Mouse (Mus musculus): ENCODE data around the gene Rcl1. TPM values are rescaled to one million over a fixed set of nuclear protein-coding genes. Genes with fewer than 3 reads are reported as not detected.

The Rcl1 gene
- polyA plus RNA-seq, 1 experiment from 2014 or later = 79.2 TPM

DNA sequence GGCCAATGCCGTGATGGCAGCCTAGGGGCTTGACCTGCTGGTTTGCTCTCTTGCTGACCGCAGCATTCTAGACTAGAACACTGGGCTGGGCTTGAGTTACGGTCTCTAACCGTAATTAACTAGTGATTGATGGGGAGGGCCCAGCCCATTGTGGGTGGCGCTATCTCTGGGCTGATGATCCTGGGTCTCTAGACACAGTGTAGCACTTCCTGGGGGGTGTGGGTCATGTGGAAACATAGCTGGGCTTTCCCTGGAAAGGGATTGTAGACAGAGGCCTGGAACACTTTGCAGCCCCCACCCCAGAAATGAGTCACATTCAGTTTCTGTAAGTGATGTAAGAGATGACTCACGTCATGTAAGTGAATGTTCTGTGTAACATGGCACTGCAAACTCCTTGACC is 48.9 kb downstream of the Rcl1 start:
- no peak overlapping the region for H3K4me2 ChIP-seq (ENCODE audit: low read depth, low read length)
- peaks cover 16% of the 10 kb centered on the region for H3K36me3 ChIP-seq (replicated peaks; ENCODE audit: insufficient read depth, low read length)
- TF ChIP-seq EP300 (IDR thresholded peaks at IDR 0.05; ENCODE audit: low read depth) (no peak), CTCF (IDR thresholded peaks at IDR 0.05; ENCODE audit: low read depth) (no peak)
- 63% methylated on average over 6 of the region's 6 CpGs for WGBS (ENCODE audit: insufficient replicate concordance)
- H3K4me1 ChIP-seq (ENCODE audit: insufficient read depth) = no peaks in the 10 kb centered on the region
- no peak overlapping the region for H3K4me3 ChIP-seq (ENCODE audit: low read depth, low read length)
- DNase-seq (no peak), ATAC-seq (peak; percentile 49)
- no peak overlapping the region for H3K9ac ChIP-seq (replicated peaks)
- H3K27me3 ChIP-seq (ENCODE audit: insufficient read depth, low read length) = no peaks in the 10 kb centered on the region
- H3K27ac ChIP-seq (ENCODE audit: low read depth) = no peak overlapping the region
- no peaks in the 10 kb centered on the region for H3K9me3 ChIP-seq (ENCODE audit: low read length)

DNA sequence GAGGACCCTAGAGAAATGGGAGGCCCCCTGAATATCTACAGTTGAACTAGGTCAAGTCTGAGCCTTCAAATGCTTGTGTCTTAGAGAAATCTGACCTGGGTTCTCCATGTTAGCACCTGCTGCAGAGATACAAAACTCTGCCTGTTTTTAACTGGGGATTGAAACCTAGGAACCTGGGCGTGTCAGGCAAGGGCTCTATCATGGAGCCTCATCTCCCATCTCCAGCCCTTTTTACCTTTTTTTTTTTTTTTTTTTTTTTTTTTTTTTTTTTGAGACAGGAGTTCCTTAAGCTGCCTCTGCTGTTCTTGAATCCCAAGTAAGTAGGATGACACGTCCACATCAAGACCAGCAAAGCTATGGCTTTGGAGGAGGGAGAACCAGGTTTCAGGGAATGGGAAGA is 50.3 kb downstream of the Rcl1 start:
- WGBS (ENCODE audit: insufficient replicate concordance) = 85% methylated on average over 2 of the region's 2 CpGs
- no peak overlapping the region for H3K4me2 ChIP-seq (ENCODE audit: low read depth, low read length)

GRCm38 (mm10) chr19:29155552-29155951 is 54.4 kb downstream of the Rcl1 start:
- H3K9me3 ChIP-seq (ENCODE audit: low read length) = no peaks in the 10 kb centered on the region
- DNase-seq = no peak
- WGBS (ENCODE audit: insufficient replicate concordance) = 79% methylated on average over 3 of the region's 3 CpGs
- H3K27me3 ChIP-seq (ENCODE audit: insufficient read depth, low read length) = no peaks in the 10 kb centered on the region
- no peaks in the 10 kb centered on the region for H3K36me3 ChIP-seq (replicated peaks; ENCODE audit: insufficient read depth, low read length)
- ATAC-seq = no peak
- H3K27ac ChIP-seq (ENCODE audit: low read depth) = no peak overlapping the region
- no peaks in the 10 kb centered on the region for H3K4me1 ChIP-seq (ENCODE audit: insufficient read depth)
- TF ChIP-seq EP300 (IDR thresholded peaks at IDR 0.05; ENCODE audit: low read depth) (no peak), CTCF (IDR thresholded peaks at IDR 0.05; ENCODE audit: low read depth) (no peak)
- H3K4me3 ChIP-seq (ENCODE audit: low read depth, low read length) = no peak overlapping the region
- H3K4me2 ChIP-seq (ENCODE audit: low read depth, low read length) = no peak overlapping the region
- H3K9ac ChIP-seq (replicated peaks) = no peak overlapping the region

More for the DNA sequence above, 50.3 kb downstream of the Rcl1 start:
- Histone ChIP-seq H3K4me1 (ENCODE audit: insufficient read depth) (no peaks in the 10 kb centered on the region), H3K36me3 (replicated peaks; ENCODE audit: insufficient read depth, low read length) (peaks cover 6% of the 10 kb centered on the region), H3K27me3 (ENCODE audit: insufficient read depth, low read length) (no peaks in the 10 kb centered on the region), H3K4me3 (ENCODE audit: low read depth, low read length) (no peak overlapping the region), H3K9ac (replicated peaks) (no peak overlapping the region), H3K27ac (ENCODE audit: low read depth) (no peak overlapping the region), H3K9me3 (ENCODE audit: low read length) (no peaks in the 10 kb centered on the region)
- ATAC-seq (no peak), DNase-seq (no peak)
- TF ChIP-seq EP300 (IDR thresholded peaks at IDR 0.05; ENCODE audit: low read depth) = no peak
- TF ChIP-seq CTCF (IDR thresholded peaks at IDR 0.05; ENCODE audit: low read depth) = no peak

DNA sequence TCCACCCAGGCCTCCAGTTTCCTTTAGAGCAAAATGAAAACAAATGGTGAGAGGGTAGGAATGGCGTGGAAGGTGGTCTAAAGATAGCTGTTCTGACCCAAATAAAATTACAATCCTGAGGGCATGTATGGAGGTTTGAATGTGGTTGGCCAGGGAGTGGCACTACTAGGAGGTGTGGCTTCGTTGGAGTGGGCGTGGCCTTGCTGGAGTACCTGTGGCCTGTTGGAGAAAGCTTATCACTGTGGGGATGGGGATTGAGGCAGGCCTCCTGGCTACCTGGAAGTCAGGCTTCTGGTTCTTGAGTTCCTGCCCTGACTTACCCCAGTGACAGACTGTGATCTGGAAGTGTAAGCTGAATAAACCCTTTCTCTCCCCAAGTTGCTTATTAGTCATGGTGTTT is 55.2 kb downstream of the Rcl1 start:
- no peak overlapping the region for H3K4me3 ChIP-seq (ENCODE audit: low read depth, low read length)
- no peaks in the 10 kb centered on the region for H3K9me3 ChIP-seq (ENCODE audit: low read length)
- TF ChIP-seq CTCF (IDR thresholded peaks at IDR 0.05; ENCODE audit: low read depth) (no peak), EP300 (IDR thresholded peaks at IDR 0.05; ENCODE audit: low read depth) (no peak)
- WGBS (ENCODE audit: insufficient replicate concordance) = 42% methylated on average over 3 of the region's 3 CpGs
- H3K4me2 ChIP-seq (ENCODE audit: low read depth, low read length) = no peak overlapping the region
- DNase-seq (no peak), ATAC-seq (no peak)
- H3K4me1 ChIP-seq (ENCODE audit: insufficient read depth) = no peaks in the 10 kb centered on the region
- H3K36me3 ChIP-seq (replicated peaks; ENCODE audit: insufficient read depth, low read length) = no peaks in the 10 kb centered on the region
- H3K27ac ChIP-seq (ENCODE audit: low read depth) = no peak overlapping the region
- no peaks in the 10 kb centered on the region for H3K27me3 ChIP-seq (ENCODE audit: insufficient read depth, low read length)
- H3K9ac ChIP-seq (replicated peaks) = no peak overlapping the region

DNA sequence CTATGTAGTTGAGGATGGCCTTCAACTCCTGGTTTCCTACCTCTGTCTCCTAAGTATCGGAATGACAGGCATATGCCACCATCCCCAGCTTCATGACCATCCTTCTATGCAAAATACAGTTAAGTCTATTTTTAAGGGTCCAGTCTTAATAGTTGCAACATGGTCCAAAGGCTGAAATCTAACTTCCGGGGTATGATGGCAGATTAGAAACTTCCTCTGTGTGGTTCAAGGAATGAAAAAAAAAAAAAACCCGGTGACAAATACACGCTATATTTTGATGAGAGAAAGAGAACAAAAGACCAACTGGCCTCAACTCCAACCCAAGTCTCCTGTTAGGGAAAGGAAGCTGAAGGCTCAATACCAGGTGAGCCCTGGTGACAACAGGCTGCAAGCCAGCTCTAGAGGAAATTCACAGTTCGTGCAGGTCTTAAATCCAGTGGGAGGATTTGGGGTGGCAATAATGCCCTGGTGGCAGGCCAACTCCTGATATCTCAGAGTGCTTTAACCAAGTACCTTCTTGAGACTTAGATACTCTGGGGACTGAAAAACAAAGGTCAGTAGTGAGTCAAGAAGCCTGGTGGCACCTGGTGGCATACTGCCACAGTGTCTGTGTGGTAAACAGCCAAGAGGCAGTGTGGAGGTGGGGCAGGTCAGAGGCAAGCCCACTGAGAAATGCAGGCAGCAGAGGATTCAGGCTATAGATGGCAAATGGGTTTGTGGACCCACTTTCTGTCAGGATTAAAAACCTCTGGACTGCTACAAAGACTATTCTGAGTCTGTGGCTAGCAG is 56.7 kb downstream of the Rcl1 start:
- no peaks in the 10 kb centered on the region for H3K4me1 ChIP-seq (ENCODE audit: insufficient read depth)
- ATAC-seq = no peak
- H3K4me2 ChIP-seq (ENCODE audit: low read depth, low read length) = no peak overlapping the region
- no peak overlapping the region for H3K4me3 ChIP-seq (ENCODE audit: low read depth, low read length)
- 60% methylated on average over 5 of the region's 5 CpGs for WGBS (ENCODE audit: insufficient replicate concordance)
- no peak for DNase-seq
- no peak overlapping the region for H3K27ac ChIP-seq (ENCODE audit: low read depth)
- no peak overlapping the region for H3K9ac ChIP-seq (replicated peaks)
- H3K27me3 ChIP-seq (ENCODE audit: insufficient read depth, low read length) = no peaks in the 10 kb centered on the region
- no peak for TF ChIP-seq EP300 (IDR thresholded peaks at IDR 0.05; ENCODE audit: low read depth)
- TF ChIP-seq CTCF (IDR thresholded peaks at IDR 0.05; ENCODE audit: low read depth) = no peak
- no peaks in the 10 kb centered on the region for H3K9me3 ChIP-seq (ENCODE audit: low read length)
- H3K36me3 ChIP-seq (replicated peaks; ENCODE audit: insufficient read depth, low read length) = no peaks in the 10 kb centered on the region

GRCm38 (mm10) chr19:29158486-29158885 is 57.3 kb downstream of the Rcl1 start:
- Histone ChIP-seq H3K27me3 (ENCODE audit: insufficient read depth, low read length) (no peaks in the 10 kb centered on the region), H3K9ac (replicated peaks) (no peak overlapping the region), H3K4me3 (ENCODE audit: low read depth, low read length) (no peak overlapping the region), H3K4me2 (ENCODE audit: low read depth, low read length) (no peak overlapping the region), H3K4me1 (ENCODE audit: insufficient read depth) (no peaks in the 10 kb centered on the region), H3K9me3 (ENCODE audit: low read length) (no peaks in the 10 kb centered on the region), H3K36me3 (replicated peaks; ENCODE audit: insufficient read depth, low read length) (no peaks in the 10 kb centered on the region), H3K27ac (ENCODE audit: low read depth) (no peak overlapping the region)
- 65% methylated on average over 3 of the region's 3 CpGs for WGBS (ENCODE audit: insufficient replicate concordance)
- no peak for TF ChIP-seq EP300 (IDR thresholded peaks at IDR 0.05; ENCODE audit: low read depth)
- ATAC-seq (no peak), DNase-seq (no peak)

Data from liver, postnatal 0 days (tissue).